Mouse (Mus musculus) CH12.LX (cell line): ENCODE measurements at regions not wholly inside any gene's neighbourhood (a gene's known extent, or its start where the extent isn't known, plus 50 kb on each side); places are given as distances from the start of the nearest gene placed in this dataset.

Experiments
- DNase-seq: peaks from one replicate; pipeline ENCODE4 v3.0.0-alpha.2; 2013; ENCODE audit errors: extremely low read depth
- H3K27ac ChIP-seq: 2 replicates; pipeline ENCODE4 v1.5.1; 2012; ENCODE audit warnings: low read depth, mild to moderate bottlenecking, control low read depth, moderate library complexity; ENCODE audit not compliant: insufficient read depth
- H3K27me3 ChIP-seq: replicated peaks from 2 replicates; pipeline ENCODE3; 2012; ENCODE audit warnings: inconsistent platforms
- H3K36me3 ChIP-seq, 2 experiments: replicated peaks in 1 of 2; 2 replicates each; pipeline versions ENCODE3 to v1.6.1; 2012; ENCODE audit warnings: inconsistent platforms in 1 of 2, low read length in 1 of 2, mild to moderate bottlenecking in 1 of 2, mixed read lengths in 1 of 2, moderate library complexity in 1 of 2; ENCODE audit not compliant: control insufficient read depth in 1 of 2, insufficient read depth in 1 of 2
- H3K4me1 ChIP-seq, 2 experiments: 2 replicates each; pipeline ENCODE4 v1.6.1; 2012; ENCODE audit warnings: inconsistent platforms in 1 of 2, moderate library complexity in 1 of 2; ENCODE audit not compliant: insufficient read depth in 2 of 2, control insufficient read depth in 1 of 2
- H3K4me2 ChIP-seq: 2 replicates; pipeline ENCODE4 v1.6.1; 2012; ENCODE audit warnings: low read depth, mild to moderate bottlenecking, control low read depth; ENCODE audit not compliant: poor library complexity, insufficient read depth, severe bottlenecking
- H3K4me3 ChIP-seq, 3 experiments: fragments of 150-350 bp in 1 of 3; sonication (generic) in 1 of 3; replicated peaks in 1 of 3; 2 replicates each; pipeline versions ENCODE3 to v1.5.1; 2011 to 2012; ENCODE audit warnings: low read depth in 2 of 3, low read length in 2 of 3, mild to moderate bottlenecking in 2 of 3, moderate library complexity in 2 of 3, control low read depth in 1 of 3, improper control_type of control experiment in 1 of 3, inconsistent platforms in 1 of 3, mixed read lengths in 1 of 3; ENCODE audit not compliant: poor library complexity in 1 of 3
- H3K79me2 ChIP-seq: replicated peaks from 2 replicates; pipeline ENCODE4 v1.6.1; 2012; ENCODE audit warnings: mild to moderate bottlenecking, moderate library complexity; ENCODE audit not compliant: control insufficient read depth, poor library complexity, insufficient read depth, severe bottlenecking; ENCODE audit errors: extremely low read depth
- H3K9ac ChIP-seq: 2 replicates; pipeline ENCODE4 v1.6.1; 2012; ENCODE audit warnings: low read depth, mild to moderate bottlenecking, control low read depth, moderate library complexity; ENCODE audit not compliant: insufficient read depth
- H3K9me3 ChIP-seq: replicated peaks from 2 replicates; pipeline ENCODE3; 2012; ENCODE audit warnings: low read length, inconsistent platforms, mixed read lengths
- GABPA ChIP-seq: IDR thresholded peaks from 2 replicates; pipeline ENCODE4 v1.6.1; 2012; ENCODE audit warnings: low read depth, low read length, improper control_type of control experiment, inconsistent platforms; ENCODE audit not compliant: insufficient replicate concordance
- MXI1 ChIP-seq: IDR thresholded peaks from 2 replicates; pipeline ENCODE4 v1.6.1; 2011; ENCODE audit warnings: mild to moderate bottlenecking, low read depth, low read length, improper control_type of control experiment
- PAX5 ChIP-seq: IDR thresholded peaks from 2 replicates; pipeline ENCODE4 v1.6.1; 2012; ENCODE audit warnings: low read length, inconsistent platforms, mixed read lengths
- RCOR1 ChIP-seq: conservative IDR thresholded peaks from 2 replicates; pipeline ENCODE4 v1.6.1; 2012; ENCODE audit warnings: low read depth, mild to moderate bottlenecking, inconsistent platforms, low read length, improper control_type of control experiment
- dilution Hi-C: fragments of 300-500 bp; cut with MboI; formaldehyde crosslinking; loops from 2 replicates; pipeline ENCODE4 v1.14.3; 2020; ENCODE audit warnings: low sequenced_read_pairs; ENCODE audit not compliant: extremely low pct_unique_long_range_greater_than_20kb, extremely low pct_ligation_motif_present
- in situ Hi-C: fragments of 300-500 bp; cut with MboI; formaldehyde crosslinking; loops from 3 replicates; pipeline ENCODE4 v1.14.3; 2019; ENCODE audit warnings: low sequenced_read_pairs, low pct_ligation_motif_present, low pct_unique_long_range_greater_than_20kb, mixed read lengths

DNA sequence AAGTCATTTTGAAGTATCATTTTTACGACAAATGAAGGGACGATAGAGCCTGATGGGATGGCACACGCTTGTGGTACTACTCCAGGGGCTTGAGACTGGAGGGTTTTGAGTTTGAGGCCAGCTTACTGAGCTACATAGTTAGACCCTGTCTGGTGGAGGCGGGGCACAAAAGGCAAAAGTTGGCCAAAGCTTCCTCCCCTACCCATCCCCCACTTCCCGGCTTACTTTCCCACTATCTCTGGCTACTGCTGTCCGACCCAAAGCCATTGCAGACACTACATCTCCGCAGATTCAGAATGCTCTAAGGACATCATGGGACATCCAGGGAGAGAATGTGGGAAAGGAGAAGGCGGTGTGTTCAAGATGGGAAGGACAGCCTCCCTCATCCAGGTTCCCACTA lies 493.1 kb downstream of the Prss52 start:
- DNase-seq: no peak
- Histone ChIP-seq H3K36me3 (no peaks in the 10 kb centered on the region), H3K4me2 (no peak overlapping the region), H3K9me3 (no peaks in the 10 kb centered on the region), H3K27me3 (no peaks in the 10 kb centered on the region), H3K79me2 (no peaks in the 10 kb centered on the region), H3K9ac (no peak overlapping the region), H3K4me1 (no peaks in the 10 kb centered on the region), H3K27ac (no peak overlapping the region), H3K4me3 (no peak overlapping the region)
- dilution Hi-C loops (no loop called here), in situ Hi-C loops (no loop called here)
- TF ChIP-seq GABPA (no peak), RCOR1 (no peak), PAX5 (no peak), MXI1 (no peak)
